Mouse (Mus musculus): ENCODE data around the gene Bclaf1. TPM values are rescaled to one million over a fixed set of nuclear protein-coding genes. Genes with fewer than 3 reads are reported as not detected.
A peak's percentile ranks its signal among the peaks of the same experiment; 100 is the strongest.

Gene Bclaf1
- polyA plus RNA-seq, 1 experiment: 234 TPM

DNA sequence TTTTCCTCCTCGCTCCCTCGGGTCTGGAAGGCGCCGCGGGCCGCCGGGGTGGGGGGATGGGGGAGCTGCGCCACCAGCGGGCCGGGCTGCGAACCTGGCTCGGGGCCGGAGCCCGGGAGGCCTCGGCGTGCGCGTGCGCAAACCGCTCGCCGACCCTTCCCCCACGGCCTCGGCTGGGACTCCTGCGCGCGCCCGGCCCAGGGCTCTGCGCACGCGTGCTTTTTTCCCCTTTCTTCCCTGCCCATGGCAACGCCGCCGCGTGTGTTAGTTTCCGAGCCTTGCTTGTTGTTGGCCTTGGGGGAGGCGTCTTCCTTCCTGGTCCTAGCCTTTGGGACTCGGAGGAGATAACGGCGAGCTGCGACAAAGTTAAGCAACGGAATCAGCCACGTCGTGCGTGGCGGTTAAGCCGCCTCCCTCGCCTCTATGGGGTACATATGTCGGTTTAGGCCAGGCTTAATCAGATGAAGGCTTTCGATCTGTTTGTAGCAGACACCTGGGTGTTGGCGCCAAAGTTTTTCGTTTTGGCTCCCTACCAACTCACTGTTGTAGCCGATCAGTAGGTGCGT, 550 bp downstream of the Bclaf1 start:
- H3K4me3 ChIP-seq (ENCODE audit: low read depth, low read length): peak overlapping the region; percentile 84
- H3K27ac ChIP-seq (ENCODE audit: insufficient read depth, low read length): peak overlapping the region; percentile 92
- peaks cover 6% of the 10 kb centered on the region; the same call in 1 of the 2 replicates for H3K36me3 ChIP-seq (ENCODE audit: control insufficient read depth, insufficient read depth, low read length, poor library complexity, severe bottlenecking)
- H3K4me1 ChIP-seq (ENCODE audit: control insufficient read depth, insufficient read depth, low read length): no peaks in the 10 kb centered on the region
- peak overlapping the region; percentile 88 for H3K9ac ChIP-seq (ENCODE audit: low read depth, poor library complexity, severe bottlenecking)
- H3K27me3 ChIP-seq (ENCODE audit: control insufficient read depth, insufficient read depth, low read length, poor library complexity, severe bottlenecking): no peaks in the 10 kb centered on the region
- no peaks in the 10 kb centered on the region for H3K9me3 ChIP-seq (replicated peaks; ENCODE audit: control insufficient read depth, insufficient read depth, low read length, poor library complexity, severe bottlenecking)
- TF ChIP-seq EP300 (IDR thresholded peaks at IDR 0.05; ENCODE audit: insufficient read depth, low read depth, low read length): no peak

GRCm38 (mm10) chr10:20313447-20313846, 1.2 kb downstream of the Bclaf1 start:
- Histone ChIP-seq H3K36me3 (ENCODE audit: control insufficient read depth, insufficient read depth, low read length, poor library complexity, severe bottlenecking) (peaks cover 11% of the 10 kb centered on the region), H3K9ac (ENCODE audit: low read depth, poor library complexity, severe bottlenecking) (peak overlapping the region; percentile 88), H3K4me1 (ENCODE audit: control insufficient read depth, insufficient read depth, low read length) (no peaks in the 10 kb centered on the region), H3K27me3 (ENCODE audit: control insufficient read depth, insufficient read depth, low read length, poor library complexity, severe bottlenecking) (no peaks in the 10 kb centered on the region), H3K9me3 (replicated peaks; ENCODE audit: control insufficient read depth, insufficient read depth, low read length, poor library complexity, severe bottlenecking) (no peaks in the 10 kb centered on the region), H3K27ac (ENCODE audit: insufficient read depth, low read length) (0 out of 2 replicates have a peak overlapping the region, but pooled peaks have one; percentile 40), H3K4me3 (ENCODE audit: low read depth, low read length) (peak overlapping the region; percentile 84)
- no peak for TF ChIP-seq POLR2A (IDR thresholded peaks at IDR 0.05; ENCODE audit: insufficient read depth, low read length)
- TF ChIP-seq CTCF (IDR thresholded peaks at IDR 0.05; ENCODE audit: low read depth, low read length): no peak

DNA sequence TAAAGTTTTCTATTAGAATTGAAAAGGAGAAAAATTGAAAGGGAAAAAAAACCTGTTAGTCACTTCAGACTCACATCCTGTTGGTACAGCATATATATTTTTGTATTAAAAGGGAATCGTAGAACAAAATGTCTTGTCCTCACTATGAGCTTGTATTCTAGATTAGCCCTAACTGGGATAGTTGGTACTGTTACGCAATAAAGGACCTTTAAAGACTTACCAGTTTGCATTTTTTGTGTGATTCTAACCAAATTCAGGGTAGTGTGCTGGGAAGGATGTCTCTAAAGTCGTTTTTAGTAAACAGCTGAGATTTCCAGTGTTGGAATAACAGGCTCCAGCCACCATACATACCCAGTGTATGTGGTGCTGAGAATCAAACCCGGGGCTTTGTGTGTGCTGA, 1.7 kb downstream of the Bclaf1 start:
- Histone ChIP-seq H3K9ac (ENCODE audit: low read depth, poor library complexity, severe bottlenecking) (peak overlapping the region; percentile 88), H3K27me3 (ENCODE audit: control insufficient read depth, insufficient read depth, low read length, poor library complexity, severe bottlenecking) (no peaks in the 10 kb centered on the region), H3K9me3 (replicated peaks; ENCODE audit: control insufficient read depth, insufficient read depth, low read length, poor library complexity, severe bottlenecking) (no peaks in the 10 kb centered on the region), H3K4me1 (ENCODE audit: control insufficient read depth, insufficient read depth, low read length) (peaks cover 1% of the 10 kb centered on the region), H3K27ac (ENCODE audit: insufficient read depth, low read length) (no peak overlapping the region), H3K4me3 (ENCODE audit: low read depth, low read length) (peak overlapping the region; percentile 18; the same call in 1 of the 2 replicates), H3K36me3 (ENCODE audit: control insufficient read depth, insufficient read depth, low read length, poor library complexity, severe bottlenecking) (peaks cover 16% of the 10 kb centered on the region)
- TF ChIP-seq EP300 (IDR thresholded peaks at IDR 0.05; ENCODE audit: insufficient read depth, low read depth, low read length) (no peak), CTCF (IDR thresholded peaks at IDR 0.05; ENCODE audit: low read depth, low read length) (no peak), POLR2A (IDR thresholded peaks at IDR 0.05; ENCODE audit: insufficient read depth, low read length) (no peak)

DNA sequence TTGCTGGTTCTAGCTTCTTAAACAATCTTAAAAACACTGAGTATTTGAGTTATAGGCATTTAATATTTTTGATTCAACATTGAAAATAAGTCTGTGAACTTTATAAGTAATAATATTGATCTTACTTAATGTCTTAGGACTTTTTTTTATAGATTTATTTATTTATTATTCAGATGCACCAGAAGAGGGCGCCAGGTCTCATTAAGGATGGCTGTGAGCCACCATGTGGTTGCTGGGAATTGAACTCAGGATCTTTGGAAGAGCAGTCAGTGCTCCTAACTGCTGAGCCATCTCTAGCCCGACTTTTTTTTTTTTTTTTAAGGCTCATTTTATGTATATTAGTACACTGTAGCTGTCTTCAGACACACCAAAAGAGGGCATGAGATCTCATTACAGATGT, 2.5 kb downstream of the Bclaf1 start:
- TF ChIP-seq EP300 (IDR thresholded peaks at IDR 0.05; ENCODE audit: insufficient read depth, low read depth, low read length) (no peak), POLR2A (IDR thresholded peaks at IDR 0.05; ENCODE audit: insufficient read depth, low read length) (no peak), CTCF (IDR thresholded peaks at IDR 0.05; ENCODE audit: low read depth, low read length) (no peak)
- peaks cover 22% of the 10 kb centered on the region for H3K36me3 ChIP-seq (ENCODE audit: control insufficient read depth, insufficient read depth, low read length, poor library complexity, severe bottlenecking)

GRCm38 (mm10) chr10:20317466-20317865, 5.2 kb downstream of the Bclaf1 start:
- Histone ChIP-seq H3K4me3 (ENCODE audit: low read depth, low read length) (no peak overlapping the region), H3K4me1 (ENCODE audit: control insufficient read depth, insufficient read depth, low read length) (peaks cover 1% of the 10 kb centered on the region), H3K36me3 (ENCODE audit: control insufficient read depth, insufficient read depth, low read length, poor library complexity, severe bottlenecking) (peaks cover 39% of the 10 kb centered on the region), H3K9me3 (replicated peaks; ENCODE audit: control insufficient read depth, insufficient read depth, low read length, poor library complexity, severe bottlenecking) (no peaks in the 10 kb centered on the region), H3K9ac (ENCODE audit: low read depth, poor library complexity, severe bottlenecking) (no peak overlapping the region), H3K27ac (ENCODE audit: insufficient read depth, low read length) (no peak overlapping the region), H3K27me3 (ENCODE audit: control insufficient read depth, insufficient read depth, low read length, poor library complexity, severe bottlenecking) (no peaks in the 10 kb centered on the region)
- TF ChIP-seq POLR2A (IDR thresholded peaks at IDR 0.05; ENCODE audit: insufficient read depth, low read length) (no peak), EP300 (IDR thresholded peaks at IDR 0.05; ENCODE audit: insufficient read depth, low read depth, low read length) (no peak), CTCF (IDR thresholded peaks at IDR 0.05; ENCODE audit: low read depth, low read length) (no peak)

More for the DNA sequence above, 2.5 kb downstream of the Bclaf1 start:
- Histone ChIP-seq H3K4me3 (ENCODE audit: low read depth, low read length) (peak overlapping the region; percentile 6; the same call in 1 of the 2 replicates), H3K9me3 (replicated peaks; ENCODE audit: control insufficient read depth, insufficient read depth, low read length, poor library complexity, severe bottlenecking) (no peaks in the 10 kb centered on the region), H3K9ac (ENCODE audit: low read depth, poor library complexity, severe bottlenecking) (peak overlapping the region; percentile 68), H3K27ac (ENCODE audit: insufficient read depth, low read length) (no peak overlapping the region), H3K27me3 (ENCODE audit: control insufficient read depth, insufficient read depth, low read length, poor library complexity, severe bottlenecking) (no peaks in the 10 kb centered on the region), H3K4me1 (ENCODE audit: control insufficient read depth, insufficient read depth, low read length) (peaks cover 1% of the 10 kb centered on the region)

GRCm38 (mm10) chr10:20326226-20326625, 14.0 kb downstream of the Bclaf1 start:
- no peaks in the 10 kb centered on the region for H3K27me3 ChIP-seq (ENCODE audit: control insufficient read depth, insufficient read depth, low read length, poor library complexity, severe bottlenecking)
- H3K27ac ChIP-seq (ENCODE audit: insufficient read depth, low read length): no peak overlapping the region
- TF ChIP-seq CTCF (IDR thresholded peaks at IDR 0.05; ENCODE audit: low read depth, low read length) (no peak), EP300 (IDR thresholded peaks at IDR 0.05; ENCODE audit: insufficient read depth, low read depth, low read length) (no peak), POLR2A (IDR thresholded peaks at IDR 0.05; ENCODE audit: insufficient read depth, low read length) (no peak)
- H3K4me1 ChIP-seq (ENCODE audit: control insufficient read depth, insufficient read depth, low read length): no peaks in the 10 kb centered on the region
- peaks cover 81% of the 10 kb centered on the region for H3K36me3 ChIP-seq (ENCODE audit: control insufficient read depth, insufficient read depth, low read length, poor library complexity, severe bottlenecking)
- H3K9me3 ChIP-seq (replicated peaks; ENCODE audit: control insufficient read depth, insufficient read depth, low read length, poor library complexity, severe bottlenecking): no peaks in the 10 kb centered on the region
- no peak overlapping the region for H3K9ac ChIP-seq (ENCODE audit: low read depth, poor library complexity, severe bottlenecking)
- no peak overlapping the region for H3K4me3 ChIP-seq (ENCODE audit: low read depth, low read length)

Data from ES-Bruce4 (cell line).